Mouse (Mus musculus) adrenal gland, adult (tissue): ENCODE data around the gene Olfr1443.
"Not testable (repeated sequence)": the region's sequence is repeated elsewhere in the genome, so short reads cannot be mapped to it uniquely, and the experiment has no call there.

Experiments
- DNase-seq, 2 experiments: peaks; one replicate each; pipeline ENCODE4 v3.0.0; 2022 to 2023; ENCODE audit warnings: low spot score in 1 of 2; ENCODE audit not compliant: inconsistent age in 2 of 2

The Olfr1443 gene

DNA sequence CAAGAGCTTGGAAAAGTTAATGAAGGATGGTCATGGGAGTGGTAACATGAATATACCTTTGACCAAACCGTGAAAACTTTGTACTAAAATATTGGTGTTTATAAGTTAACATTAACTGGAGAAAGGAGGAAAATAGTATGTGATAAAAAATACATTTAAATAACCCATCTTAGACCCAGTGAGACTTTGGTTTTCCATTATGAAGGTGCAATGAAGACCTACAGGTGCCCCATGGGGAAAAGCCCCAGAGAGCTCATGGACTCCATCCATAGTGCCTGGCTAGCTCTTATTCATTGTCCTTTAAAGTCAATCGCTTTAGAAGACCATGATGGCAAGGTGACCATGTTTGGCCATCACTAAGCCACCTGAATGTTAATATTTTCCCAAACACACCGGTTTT lies at the start of gene Olfr1443:
Gene Olfr1443, plus strand, starts transcription at position 301 of the 400 bp plus-strand sequence.
- DNase-seq, result no peak

- no peak for DNase-seq
These were observed 44.7 kb upstream of the Olfr1443 start, which contains the start of gene Glyat for GRCm38 (mm10) chr19:12633176-12633575. Gene Glyat, plus strand, starts transcription at chr19:12633308.

DNA sequence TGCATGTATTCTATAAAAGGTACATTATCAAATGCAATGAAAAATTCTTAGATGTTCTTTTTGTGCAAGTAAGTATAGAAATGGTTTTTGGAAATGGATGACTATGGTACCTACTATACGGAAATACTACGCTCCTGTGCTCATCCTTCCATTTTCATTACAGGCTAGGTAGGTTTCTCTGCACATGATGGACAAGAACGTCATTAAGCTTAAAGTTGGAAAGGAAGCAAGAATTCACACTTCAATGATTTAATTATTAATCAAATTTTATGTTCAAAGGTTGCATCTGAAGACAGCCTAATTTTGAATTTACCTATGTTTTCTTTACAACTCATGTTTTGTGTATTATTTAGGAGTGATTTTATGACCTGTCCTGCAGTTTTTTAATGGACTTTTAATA lies 43.7 kb upstream of the Olfr1443 start:
- no peak for DNase-seq

- no peak for DNase-seq
These were observed 42.9 kb upstream of the Olfr1443 start for GRCm38 (mm10) chr19:12634963-12635362.

DNA sequence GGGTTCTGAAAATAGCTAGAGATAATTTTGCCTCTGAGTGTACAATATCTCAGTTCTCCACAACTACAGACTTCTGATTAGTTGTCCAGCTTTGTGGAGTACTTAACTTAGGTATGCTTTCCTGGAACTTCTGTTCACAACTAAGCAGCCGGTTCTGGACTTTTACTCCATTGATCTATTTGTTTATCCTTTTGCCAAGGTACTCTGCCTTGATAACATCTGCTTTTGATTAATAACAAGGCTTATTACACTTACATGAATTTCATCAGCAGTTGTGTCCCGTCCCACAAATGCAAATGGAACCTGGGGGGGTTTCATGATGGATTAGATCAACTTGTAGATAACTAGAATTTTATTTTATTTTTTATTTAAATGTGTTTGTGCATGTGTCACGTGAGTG lies 41.0 kb upstream of the Olfr1443 start:
- DNase-seq, result no peak

DNA sequence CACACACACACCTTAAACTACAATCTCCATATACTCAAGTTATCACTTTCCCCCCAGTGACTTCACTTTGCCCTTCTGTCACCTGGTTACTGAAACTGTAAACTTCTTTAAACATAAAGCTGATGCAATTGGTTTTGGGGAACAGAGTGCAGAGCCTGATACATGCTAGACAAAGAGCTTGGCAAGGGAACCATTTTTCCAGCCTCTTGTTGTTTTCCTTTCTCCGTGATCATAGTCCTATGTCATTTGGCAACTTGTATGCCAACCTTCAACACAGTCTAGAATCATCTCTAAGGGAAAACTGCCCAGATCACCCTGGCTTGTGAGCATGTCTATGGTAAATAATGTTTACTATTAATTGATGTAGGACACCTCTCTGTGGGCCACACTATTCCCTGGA lies 39.9 kb upstream of the Olfr1443 start:
- DNase-seq, result no peak

DNA sequence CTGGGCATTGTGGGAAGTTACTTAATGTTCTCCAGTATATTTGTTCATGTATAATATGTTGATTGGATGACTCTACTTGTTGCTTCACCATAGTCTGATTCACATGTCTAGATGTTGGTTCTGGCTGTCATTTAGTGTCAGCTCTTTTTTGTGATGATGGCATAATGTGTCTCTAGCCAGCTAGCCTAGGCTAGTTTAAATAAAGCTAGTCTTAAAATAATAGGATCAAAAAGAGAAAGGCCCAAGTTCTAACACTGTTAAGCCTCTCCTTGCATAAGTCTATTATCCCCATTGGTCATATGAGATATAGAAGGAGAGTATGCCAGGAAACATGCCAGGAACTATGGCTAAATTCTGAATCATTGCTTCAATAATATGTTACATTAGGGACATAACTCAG lies 28.4 kb upstream of the Olfr1443 start:
- DNase-seq, result no peak

DNA sequence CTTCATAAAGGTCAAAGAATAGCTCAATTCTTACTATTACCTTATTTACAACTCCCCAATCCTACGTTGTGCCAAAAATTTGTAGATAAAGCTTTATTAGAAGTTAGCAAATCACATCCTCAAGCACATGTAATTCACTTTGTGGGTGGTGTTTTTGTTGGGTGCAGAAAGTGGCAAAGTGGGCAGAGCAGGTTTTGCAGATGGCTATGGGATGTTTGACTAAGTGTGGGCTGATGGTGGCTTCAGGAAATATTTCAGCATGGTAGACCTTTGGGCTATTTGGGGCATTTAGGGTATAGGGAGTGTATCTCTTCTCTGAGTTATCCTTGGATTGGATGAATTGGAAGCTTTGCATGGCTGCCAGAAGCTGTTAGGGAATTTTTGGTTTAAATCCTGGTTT lies 11.8 kb upstream of the Olfr1443 start:
- DNase-seq, result no peak

GRCm38 (mm10) chr19:12668601-12669000 lies 9.3 kb upstream of the Olfr1443 start:
- DNase-seq, result not testable (repeated sequence)

DNA sequence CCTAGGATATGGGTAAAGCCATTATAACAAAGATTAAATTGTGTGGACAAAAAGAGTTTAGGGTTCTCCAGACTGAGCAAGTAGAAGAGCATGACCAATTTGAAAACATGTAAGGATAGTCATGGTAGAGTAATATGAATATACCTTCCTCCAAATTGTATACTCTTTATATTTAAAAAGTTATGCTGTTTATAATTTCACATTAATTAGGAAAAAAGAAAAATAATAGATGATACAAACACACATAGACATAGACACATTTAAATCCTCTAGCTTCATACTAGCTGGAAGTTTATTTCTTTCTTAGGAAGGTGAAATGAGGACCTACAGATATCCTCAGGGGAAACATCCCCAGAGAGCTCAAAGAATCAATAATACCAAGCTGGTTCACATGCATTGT lies 7.8 kb upstream of the Olfr1443 start, which contains the start of gene Olfr1442:
Gene Olfr1442, plus strand, starts transcription at position 301 of the 400 bp plus-strand sequence.
- no peak for DNase-seq

- no peak for DNase-seq
These were observed 6.9 kb upstream of the Olfr1443 start for GRCm38 (mm10) chr19:12671051-12671450.

DNA sequence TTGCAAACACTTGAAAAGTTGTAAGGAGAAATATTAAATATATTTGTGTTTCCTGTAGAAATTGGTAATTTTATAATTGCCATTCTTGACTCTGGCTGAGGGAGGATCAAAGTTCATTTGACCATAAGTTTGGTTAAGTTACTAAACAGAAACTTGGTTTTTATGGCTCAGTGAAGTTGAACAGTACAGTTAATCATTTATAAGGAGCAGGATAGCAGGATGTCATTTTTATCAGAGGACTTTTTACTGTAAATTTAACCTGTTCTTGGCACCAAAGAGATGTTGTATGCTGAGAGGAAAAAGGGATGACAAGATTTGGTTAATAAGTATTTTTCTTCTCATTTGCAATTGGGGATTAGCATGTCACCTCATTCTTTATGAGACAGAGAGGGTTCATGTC lies 6.7 kb downstream of the Olfr1443 start:
- no peak for DNase-seq

GRCm38 (mm10) chr19:12685231-12685630 lies 7.3 kb downstream of the Olfr1443 start:
- no peak for DNase-seq

- DNase-seq, result no peak
These were observed 17.7 kb downstream of the Olfr1443 start, which contains the start of gene Keg1 for GRCm38 (mm10) chr19:12695590-12695989. Gene Keg1, plus strand, starts transcription at chr19:12695786.

DNA sequence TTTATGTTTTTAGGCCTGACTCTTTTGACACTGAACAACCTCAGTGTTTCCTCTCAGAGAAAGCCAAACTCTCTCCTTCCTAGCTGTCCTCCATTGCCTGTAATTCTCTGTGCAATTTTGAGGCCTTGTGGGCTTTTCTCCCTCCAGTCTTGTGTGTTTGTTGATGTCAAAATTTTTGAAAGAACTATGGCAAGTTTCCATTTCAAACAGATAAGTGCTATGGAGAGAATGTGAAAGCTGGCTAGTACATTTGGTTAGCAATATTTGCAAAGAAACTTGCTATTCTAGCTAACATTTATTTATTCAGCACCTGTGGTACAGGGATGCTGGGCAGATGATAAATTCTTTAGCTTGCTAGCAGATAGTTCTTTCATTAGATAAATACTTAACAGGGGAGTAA lies 18.3 kb downstream of the Olfr1443 start:
- no peak for DNase-seq

DNA sequence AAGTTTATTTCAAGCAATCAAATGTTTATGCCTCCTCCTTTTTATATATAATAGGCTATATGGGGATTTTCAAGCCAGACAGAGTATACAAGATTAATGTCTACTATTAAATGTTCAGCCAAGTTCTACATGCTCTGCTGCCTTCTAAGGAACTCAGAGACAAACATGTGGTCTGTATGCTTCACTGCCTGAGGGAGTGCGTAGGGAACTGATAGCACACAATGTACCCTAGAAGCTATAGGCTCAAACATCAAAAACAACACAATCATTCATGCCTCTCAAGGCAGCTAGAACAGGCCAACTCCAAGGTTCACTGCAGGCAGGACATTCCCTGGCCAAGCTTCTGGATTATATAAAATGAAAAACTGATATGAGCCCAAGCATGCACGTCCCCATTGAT lies 30.5 kb downstream of the Olfr1443 start:
- no peak for DNase-seq

DNA sequence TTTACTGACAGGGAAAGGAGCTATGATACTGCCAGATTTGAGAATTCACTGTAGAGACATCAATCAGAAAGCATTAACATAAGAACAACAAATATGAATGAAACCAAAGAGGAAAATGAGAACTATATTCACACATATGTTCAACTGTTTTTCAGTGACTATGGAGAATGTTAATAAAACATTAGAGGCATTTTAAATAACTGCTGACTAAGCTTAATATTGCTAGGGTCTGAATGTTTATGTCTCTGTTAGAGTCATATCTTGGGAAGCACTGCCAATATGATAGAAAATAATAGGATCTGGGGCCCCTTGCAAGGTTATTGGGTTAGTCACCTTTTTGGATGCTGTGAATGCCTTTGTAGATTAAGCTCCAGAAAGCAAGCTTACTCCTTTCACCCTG lies 31.1 kb downstream of the Olfr1443 start:
- no peak for DNase-seq

DNA sequence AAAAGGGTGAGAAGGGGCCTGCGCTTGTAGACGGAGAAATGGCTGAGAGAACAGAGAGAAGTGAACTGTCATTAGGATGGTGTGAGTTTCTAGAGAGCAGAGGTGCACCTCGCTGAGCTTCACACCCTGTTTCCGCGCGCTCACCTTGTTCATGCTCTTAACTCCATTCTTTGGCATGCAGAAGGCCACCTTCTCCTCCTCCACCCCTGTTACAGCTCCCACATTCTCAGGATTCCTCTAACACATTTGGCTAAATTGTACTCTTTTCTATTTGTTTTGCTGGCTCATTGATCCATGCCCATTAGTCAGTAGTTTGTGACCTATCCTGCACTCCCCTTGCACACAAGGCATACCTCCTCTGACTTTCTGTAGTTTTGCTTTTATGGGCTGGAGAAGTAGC lies 41.3 kb downstream of the Olfr1443 start:
- no peak for DNase-seq

DNA sequence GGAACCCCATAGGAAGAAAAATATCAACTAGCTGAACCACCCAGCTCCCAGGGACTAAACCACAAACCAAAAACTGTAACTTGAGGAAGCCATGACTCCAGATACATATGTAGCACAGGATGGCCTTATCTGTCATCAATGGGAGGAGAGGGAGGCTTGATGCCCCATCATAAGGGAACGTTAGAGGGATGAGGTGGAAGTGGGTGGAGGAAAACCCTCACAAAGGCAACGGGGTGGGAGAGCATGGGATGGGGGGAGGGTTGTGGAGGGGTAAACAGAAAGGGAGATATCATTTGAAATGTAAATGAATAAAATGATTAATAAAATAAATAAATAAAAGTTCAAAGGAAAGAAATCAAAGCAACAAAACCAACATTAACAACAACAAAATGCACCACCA lies 42.6 kb downstream of the Olfr1443 start:
- DNase-seq, result no peak

DNA sequence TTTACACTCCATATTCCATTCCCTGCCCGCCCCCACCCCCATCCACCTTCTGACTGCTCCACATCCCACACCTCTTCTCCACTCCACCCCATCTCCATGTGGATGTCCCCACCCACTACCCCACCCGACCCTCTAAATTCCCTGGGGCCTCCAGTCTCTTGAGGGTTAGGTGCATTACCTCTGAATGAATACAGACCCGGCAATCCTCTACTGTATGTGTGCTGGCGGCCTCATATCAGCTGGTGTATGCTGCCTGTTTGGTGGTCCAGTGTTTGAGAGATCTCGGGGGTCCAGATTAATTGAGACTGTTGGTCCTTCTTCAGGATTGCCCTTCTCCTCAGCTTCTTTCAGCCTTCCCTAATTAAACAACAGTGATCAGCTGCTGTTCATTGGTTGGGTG lies 43.0 kb downstream of the Olfr1443 start:
- not testable (repeated sequence) for DNase-seq

- not testable (repeated sequence) for DNase-seq
These were observed 43.7 kb downstream of the Olfr1443 start for GRCm38 (mm10) chr19:12721596-12721995.

DNA sequence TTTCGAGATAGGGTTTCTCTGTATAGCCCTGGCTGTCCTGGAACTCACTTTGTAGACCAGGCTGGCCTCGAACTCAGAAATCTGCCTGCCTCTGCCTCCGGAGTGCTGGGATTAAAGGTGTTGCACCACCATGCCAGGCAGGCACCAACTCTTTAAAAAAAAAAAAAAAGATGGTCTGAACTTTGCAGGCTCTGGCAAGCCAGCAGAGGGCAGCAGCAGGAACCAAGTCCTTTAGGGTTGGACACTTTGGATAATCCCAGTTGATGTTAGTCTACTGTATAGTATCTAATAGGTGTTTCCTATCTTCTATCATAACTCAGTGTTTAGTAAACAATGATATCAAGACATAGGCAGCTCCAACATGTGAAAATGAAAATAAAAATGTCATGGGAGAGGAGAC lies 44.4 kb downstream of the Olfr1443 start:
- DNase-seq, result peak; percentile 46 to 72

DNA sequence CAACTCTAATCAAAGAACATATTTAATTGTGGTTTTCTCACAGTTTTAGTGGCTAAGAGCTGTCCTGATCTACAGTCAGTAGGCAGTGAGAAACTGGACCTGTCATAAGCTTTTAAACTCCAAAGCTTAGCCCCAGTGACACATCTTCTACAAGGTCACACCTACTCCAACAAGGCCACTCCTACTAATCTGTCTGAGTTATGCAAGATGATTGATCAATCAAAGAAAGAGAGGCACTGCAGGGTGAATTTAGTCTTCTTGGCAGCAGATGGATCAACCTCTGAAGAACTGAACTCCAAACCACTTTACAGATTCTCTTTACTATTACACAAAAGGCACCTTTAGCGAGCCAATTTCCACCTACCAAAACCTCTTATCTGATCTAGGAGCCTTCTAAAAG lies 47.9 kb downstream of the Olfr1443 start:
- peak; percentile 5 to 56 for DNase-seq

- no peak for DNase-seq
These were observed 53.1 kb downstream of the Olfr1443 start for GRCm38 (mm10) chr19:12731036-12731435.
